15 mouse cellular contexts compared by ENCODE assay signal in genomic region chr5:19933190-19933589, GRCm38 (mm10).
A peak's percentile ranks its signal among the peaks of the same experiment; 100 is the strongest.
DNase-seq lines count a peak whose midpoint lies in the region; ATAC-seq and TF ChIP-seq lines count a peak whose summit lies in the region.
"Had no signal": no experiment of that assay in that cellular context is flagged by ENCODE, and none has a peak within 500 bp of the region (broad histone marks: within the 10 kb centered on the region; RNA-seq: fewer than 3 reads in every experiment).

No protein-coding gene starts in this region.

- TF ChIP-seq EP300 in stomach, postnatal 0 days (optimal IDR thresholded peaks at IDR 0.05), result no peak

- H3K27me3 ChIP-seq in forebrain, embryonic 15.5 days, result no peaks in the 10 kb centered on the region
- H3K27me3 ChIP-seq in forebrain, embryonic 11.5 days (ENCODE audit: control insufficient read depth, insufficient read depth, low read length), result no peaks in the 10 kb centered on the region
- no peaks in the 10 kb centered on the region for H3K27me3 ChIP-seq in midbrain, embryonic 14.5 days (ENCODE audit: control insufficient read depth, insufficient read depth, low read length)
- H3K27me3 ChIP-seq in midbrain, embryonic 11.5 days (ENCODE audit: control insufficient read depth, insufficient read depth, low read length), result no peaks in the 10 kb centered on the region
- H3K27me3 ChIP-seq in stomach, postnatal 0 days (ENCODE audit: control insufficient read depth, insufficient read depth, low read length), result no peaks in the 10 kb centered on the region
- H3K27me3 ChIP-seq in heart, embryonic 12.5 days (replicated peaks), result no peaks in the 10 kb centered on the region
- H3K27me3 ChIP-seq: intestine, embryonic 15.5 days; midbrain, embryonic 15.5 days had no signal

- no peaks in the 10 kb centered on the region for H3K9me3 ChIP-seq in forebrain, embryonic 15.5 days
- no peaks in the 10 kb centered on the region for H3K9me3 ChIP-seq in forebrain, embryonic 11.5 days (ENCODE audit: control insufficient read depth, low read length)
- no peaks in the 10 kb centered on the region for H3K9me3 ChIP-seq in midbrain, embryonic 14.5 days (ENCODE audit: control insufficient read depth, low read length)
- H3K9me3 ChIP-seq in midbrain, embryonic 11.5 days (ENCODE audit: control insufficient read depth, low read length), result no peaks in the 10 kb centered on the region
- H3K9me3 ChIP-seq in stomach, postnatal 0 days (ENCODE audit: control insufficient read depth, low read length), result no peaks in the 10 kb centered on the region
- H3K9me3 ChIP-seq in heart, embryonic 12.5 days (replicated peaks), result no peaks in the 10 kb centered on the region
- H3K9me3 ChIP-seq: G1E; intestine, embryonic 15.5 days; midbrain, embryonic 15.5 days had no signal

- H3K4me3 ChIP-seq in forebrain, embryonic 15.5 days, result no peak overlapping the region
- no peak overlapping the region for H3K4me3 ChIP-seq in forebrain, embryonic 11.5 days (ENCODE audit: low read depth, low read length)
- no peak overlapping the region for H3K4me3 ChIP-seq in midbrain, embryonic 14.5 days (replicated peaks; ENCODE audit: low read depth, low read length)
- H3K4me3 ChIP-seq in midbrain, embryonic 11.5 days (ENCODE audit: low read depth, low read length), result no peak overlapping the region
- H3K4me3 ChIP-seq in stomach, postnatal 0 days (ENCODE audit: low read depth, low read length), result no peak overlapping the region
- H3K4me3 ChIP-seq in heart, embryonic 12.5 days, result no peak overlapping the region
- H3K4me3 ChIP-seq: intestine, embryonic 15.5 days; midbrain, embryonic 15.5 days had no signal

- H3K27ac ChIP-seq in forebrain, embryonic 15.5 days (replicated peaks), result no peak overlapping the region; the same call in 1 of the 2 replicates
- no peak overlapping the region for H3K27ac ChIP-seq in forebrain, embryonic 11.5 days (ENCODE audit: low read depth, low read length)
- H3K27ac ChIP-seq in midbrain, embryonic 14.5 days (replicated peaks; ENCODE audit: low read depth, low read length), result no peak overlapping the region
- no peak overlapping the region for H3K27ac ChIP-seq in midbrain, embryonic 11.5 days (ENCODE audit: low read depth, low read length)
- H3K27ac ChIP-seq in stomach, postnatal 0 days (replicated peaks), result no peak overlapping the region
- no peak overlapping the region for H3K27ac ChIP-seq in heart, embryonic 12.5 days (ENCODE audit: poor library complexity, severe bottlenecking)
- H3K27ac ChIP-seq: intestine, embryonic 15.5 days; liver, embryonic 14.5 days; midbrain, embryonic 15.5 days had no signal

- no peaks in the 10 kb centered on the region for H3K36me3 ChIP-seq in forebrain, embryonic 15.5 days
- H3K36me3 ChIP-seq in forebrain, embryonic 11.5 days (ENCODE audit: control insufficient read depth, insufficient read depth, low read length), result no peaks in the 10 kb centered on the region
- H3K36me3 ChIP-seq in midbrain, embryonic 14.5 days (ENCODE audit: control insufficient read depth, insufficient read depth, low read length), result no peaks in the 10 kb centered on the region
- H3K36me3 ChIP-seq in midbrain, embryonic 11.5 days (ENCODE audit: control insufficient read depth, insufficient read depth, low read length), result no peaks in the 10 kb centered on the region
- no peaks in the 10 kb centered on the region for H3K36me3 ChIP-seq in stomach, postnatal 0 days (ENCODE audit: control insufficient read depth, insufficient read depth, low read length)
- H3K36me3 ChIP-seq in heart, embryonic 12.5 days, result no peaks in the 10 kb centered on the region
- H3K36me3 ChIP-seq: G1E; intestine, embryonic 15.5 days; midbrain, embryonic 15.5 days had no signal

- peaks cover 15% of the 10 kb centered on the region for H3K4me1 ChIP-seq in forebrain, embryonic 15.5 days
- no peaks in the 10 kb centered on the region for H3K4me1 ChIP-seq in forebrain, embryonic 11.5 days (replicated peaks; ENCODE audit: control insufficient read depth, insufficient read depth, low read length)
- H3K4me1 ChIP-seq in midbrain, embryonic 14.5 days (ENCODE audit: control insufficient read depth, insufficient read depth, low read length), result no peaks in the 10 kb centered on the region
- no peaks in the 10 kb centered on the region for H3K4me1 ChIP-seq in midbrain, embryonic 11.5 days (ENCODE audit: control insufficient read depth, insufficient read depth, low read length)
- H3K4me1 ChIP-seq in stomach, postnatal 0 days (replicated peaks; ENCODE audit: control insufficient read depth, insufficient read depth), result no peaks in the 10 kb centered on the region
- no peaks in the 10 kb centered on the region for H3K4me1 ChIP-seq in heart, embryonic 12.5 days (replicated peaks)
- H3K4me1 ChIP-seq: intestine, embryonic 15.5 days; midbrain, embryonic 15.5 days had no signal

- ATAC-seq in forebrain, embryonic 15.5 days (replicated peaks), result 0 out of 2 replicates have a peak, but pooled peaks have one; percentile 48
- ATAC-seq in forebrain, embryonic 11.5 days (replicated peaks; ENCODE audit: low FRiP score), result no peak
- ATAC-seq in midbrain, embryonic 14.5 days (ENCODE audit: low FRiP score, low TSS enrichment), result no peak
- no peak for ATAC-seq in midbrain, embryonic 11.5 days (ENCODE audit: low FRiP score)
- no peak for ATAC-seq in stomach, postnatal 0 days (ENCODE audit: low FRiP score, low TSS enrichment)
- ATAC-seq in heart, embryonic 12.5 days (ENCODE audit: insufficient number of reproducible peaks, low FRiP score), result no peak
- ATAC-seq: intestine, embryonic 15.5 days; midbrain, embryonic 15.5 days had no signal

- 61% methylated on average over 2 of the region's 2 CpGs for WGBS in forebrain, embryonic 15.5 days
- WGBS in forebrain, embryonic 11.5 days, result 67% methylated on average over 2 of the region's 2 CpGs
- 71% methylated on average over 2 of the region's 2 CpGs for WGBS in midbrain, embryonic 14.5 days
- WGBS in midbrain, embryonic 11.5 days, result 80% methylated on average over 2 of the region's 2 CpGs
- 57% methylated on average over 2 of the region's 2 CpGs for WGBS in stomach, postnatal 0 days
- WGBS in heart, embryonic 12.5 days, result 68% methylated on average over 2 of the region's 2 CpGs

- peak; percentile 50 for TF ChIP-seq CTCF in stomach, postnatal 0 days (IDR thresholded peaks at IDR 0.05; ENCODE audit: low read depth)

- DNase-seq in forebrain, embryonic 11.5 days (ENCODE audit: low spot score), result no peak
- peak; percentile 42 for DNase-seq in midbrain, embryonic 14.5 days
- no peak for DNase-seq in midbrain, embryonic 11.5 days (ENCODE audit: low spot score, missing footprints)
- DNase-seq in kidney, adult 9 months, result peak; percentile 88
- DNase-seq in stomach, postnatal 0 days (ENCODE audit: low spot score), result no peak
- DNase-seq in adrenal gland, postnatal 36 days, result no peak
- DNase-seq: B cell, adult 2 months; cerebellum, adult 8-10 months; lung, postnatal 36 days had no signal

- no peak overlapping the region for H3K9ac ChIP-seq in forebrain, embryonic 15.5 days (replicated peaks)
- H3K9ac ChIP-seq in forebrain, embryonic 11.5 days (ENCODE audit: low read length), result no peak overlapping the region
- H3K9ac ChIP-seq in midbrain, embryonic 14.5 days (replicated peaks; ENCODE audit: low read length), result no peak overlapping the region
- H3K9ac ChIP-seq in midbrain, embryonic 11.5 days (ENCODE audit: low read length), result no peak overlapping the region
- no peak overlapping the region for H3K9ac ChIP-seq in stomach, postnatal 0 days (ENCODE audit: low read length)
- H3K9ac ChIP-seq in heart, embryonic 12.5 days, result no peak overlapping the region
- H3K9ac ChIP-seq: intestine, embryonic 15.5 days; liver, embryonic 14.5 days; midbrain, embryonic 15.5 days had no signal

- no peak overlapping the region for H3K4me2 ChIP-seq in forebrain, embryonic 15.5 days (replicated peaks)
- no peak overlapping the region for H3K4me2 ChIP-seq in forebrain, embryonic 11.5 days (ENCODE audit: low read depth, low read length, severe bottlenecking)
- no peak overlapping the region for H3K4me2 ChIP-seq in midbrain, embryonic 14.5 days (ENCODE audit: low read length)
- H3K4me2 ChIP-seq in midbrain, embryonic 11.5 days, result no peak overlapping the region
- H3K4me2 ChIP-seq in stomach, postnatal 0 days (replicated peaks; ENCODE audit: low read depth), result no peak overlapping the region
- H3K4me2 ChIP-seq in heart, embryonic 12.5 days, result no peak overlapping the region
- H3K4me2 ChIP-seq: intestine, embryonic 15.5 days; midbrain, embryonic 15.5 days had no signal

Comparison
In these comparisons a context has a peak if more than half of its experiments do, and no peak if none do; other contexts are left out.
1. DNase-seq: peak in midbrain, embryonic 14.5 days (single experiment) and kidney, adult 9 months (single experiment); none in forebrain, embryonic 11.5 days (single experiment), midbrain, embryonic 11.5 days (single experiment), stomach, postnatal 0 days (single experiment) and adrenal gland, postnatal 36 days (0 of 2).